Mouse (Mus musculus) ES-Bruce4 (cell line): ENCODE measurements at regions not wholly inside any gene's neighbourhood (a gene's known extent, or its start where the extent isn't known, plus 50 kb on each side); places are given as distances from the start of the nearest gene placed in this dataset.

Experiments used
- H3K27ac ChIP-seq: 2 replicates; pipeline ENCODE4 v1.5.1; 2012; ENCODE audit warnings: low read length, inconsistent platforms; ENCODE audit not compliant: insufficient read depth
- H3K27me3 ChIP-seq: 2 replicates; pipeline ENCODE4 v1.6.1; 2012; ENCODE audit warnings: mild to moderate bottlenecking, low read length, inconsistent platforms; ENCODE audit not compliant: control insufficient read depth, poor library complexity, insufficient read depth, severe bottlenecking
- H3K36me3 ChIP-seq: 2 replicates; pipeline ENCODE4 v1.6.1; 2012; ENCODE audit warnings: inconsistent platforms, mild to moderate bottlenecking, low read length, moderate library complexity; ENCODE audit not compliant: control insufficient read depth, poor library complexity, insufficient read depth, severe bottlenecking
- H3K4me1 ChIP-seq: one replicate; pipeline ENCODE4 v1.8.1; 2011; ENCODE audit warnings: low read length; ENCODE audit not compliant: control insufficient read depth, insufficient read depth
- H3K4me3 ChIP-seq: 2 replicates; pipeline ENCODE4 v1.5.1; 2011; ENCODE audit warnings: low read depth, mild to moderate bottlenecking, low read length
- H3K9ac ChIP-seq: 2 replicates; pipeline ENCODE4 v1.6.1; 2012; ENCODE audit warnings: low read depth, mild to moderate bottlenecking, inconsistent platforms; ENCODE audit not compliant: poor library complexity, severe bottlenecking
- H3K9me3 ChIP-seq: replicated peaks from 2 replicates; pipeline ENCODE4 v1.6.1; 2012; ENCODE audit warnings: mild to moderate bottlenecking, low read length, inconsistent platforms; ENCODE audit not compliant: control insufficient read depth, poor library complexity, insufficient read depth, severe bottlenecking
- CTCF ChIP-seq: IDR thresholded peaks from one replicate; pipeline ENCODE4 v1.8.1; 2011; ENCODE audit warnings: low read depth, low read length
- EP300 ChIP-seq: IDR thresholded peaks from 2 replicates; pipeline ENCODE4 v1.6.1; 2011; ENCODE audit warnings: low read depth, low read length; ENCODE audit not compliant: insufficient read depth
- POLR2A ChIP-seq: IDR thresholded peaks from one replicate; pipeline ENCODE4 v1.8.1; 2011; ENCODE audit warnings: low read length; ENCODE audit not compliant: insufficient read depth

GRCm38 (mm10) chr4:53317453-53317824, 122.8 kb upstream of the Slc44a1 start:
- no peaks in the 10 kb centered on the region for H3K27me3 ChIP-seq
- H3K9me3 ChIP-seq: no peaks in the 10 kb centered on the region
- no peak overlapping the region for H3K4me3 ChIP-seq
- H3K9ac ChIP-seq: no peak overlapping the region
- no peaks in the 10 kb centered on the region for H3K36me3 ChIP-seq
- peaks cover 6% of the 10 kb centered on the region for H3K4me1 ChIP-seq
- no peak overlapping the region for H3K27ac ChIP-seq
- TF ChIP-seq CTCF (no peak), POLR2A (no peak), EP300 (no peak)

- no peaks in the 10 kb centered on the region for H3K27me3 ChIP-seq
- no peak overlapping the region for H3K9ac ChIP-seq
- no peak overlapping the region for H3K27ac ChIP-seq
- no peaks in the 10 kb centered on the region for H3K36me3 ChIP-seq
- TF ChIP-seq POLR2A (no peak), EP300 (no peak), CTCF (no peak)
- H3K4me1 ChIP-seq: peaks cover 6% of the 10 kb centered on the region
- H3K4me3 ChIP-seq: no peak overlapping the region
- no peaks in the 10 kb centered on the region for H3K9me3 ChIP-seq
These were observed 123.3 kb upstream of the Slc44a1 start for GRCm38 (mm10) chr4:53316796-53317452.

- Histone ChIP-seq H3K36me3 (no peaks in the 10 kb centered on the region), H3K4me3 (no peak overlapping the region), H3K9me3 (no peaks in the 10 kb centered on the region), H3K4me1 (peaks cover 2% of the 10 kb centered on the region), H3K27ac (no peak overlapping the region), H3K9ac (no peak overlapping the region), H3K27me3 (no peaks in the 10 kb centered on the region)
- no peak for TF ChIP-seq POLR2A
- TF ChIP-seq CTCF: no peak
- TF ChIP-seq EP300: no peak
These were observed 124.1 kb upstream of the Slc44a1 start for GRCm38 (mm10) chr4:53315876-53316762.

GRCm38 (mm10) chr4:53315121-53315875, 124.9 kb upstream of the Slc44a1 start:
- no peak overlapping the region for H3K27ac ChIP-seq
- H3K4me1 ChIP-seq: no peaks in the 10 kb centered on the region
- H3K36me3 ChIP-seq: no peaks in the 10 kb centered on the region
- no peak overlapping the region for H3K4me3 ChIP-seq
- H3K9me3 ChIP-seq: no peaks in the 10 kb centered on the region
- no peaks in the 10 kb centered on the region for H3K27me3 ChIP-seq
- H3K9ac ChIP-seq: no peak overlapping the region
- TF ChIP-seq CTCF: no peak

GRCm38 (mm10) chr4:53314076-53314475, 126.1 kb upstream of the Slc44a1 start:
- Histone ChIP-seq H3K9ac (no peak overlapping the region), H3K27me3 (no peaks in the 10 kb centered on the region), H3K27ac (no peak overlapping the region), H3K9me3 (no peaks in the 10 kb centered on the region), H3K4me1 (no peaks in the 10 kb centered on the region), H3K4me3 (no peak overlapping the region), H3K36me3 (no peaks in the 10 kb centered on the region)
- no peak for TF ChIP-seq POLR2A
- no peak for TF ChIP-seq EP300
